Mouse (Mus musculus) C2C12 (cell line): ENCODE results near the gene Cnot6.

Experiments used
- CTCF ChIP-seq: IDR thresholded peaks from one replicate; pipeline ENCODE4 v1.5.1; 2011; ENCODE audit not compliant: control insufficient read depth, insufficient read depth, insufficient read length
- MYOD1 ChIP-seq: IDR thresholded peaks from one replicate; pipeline ENCODE4 v1.6.1; 2011; ENCODE audit warnings: low read depth; ENCODE audit not compliant: control insufficient read depth, insufficient read length
- USF1 ChIP-seq: IDR thresholded peaks from one replicate; pipeline ENCODE4 v1.6.1; 2011; ENCODE audit warnings: low read depth, mild to moderate bottlenecking, control low read depth, moderate library complexity

DNA sequence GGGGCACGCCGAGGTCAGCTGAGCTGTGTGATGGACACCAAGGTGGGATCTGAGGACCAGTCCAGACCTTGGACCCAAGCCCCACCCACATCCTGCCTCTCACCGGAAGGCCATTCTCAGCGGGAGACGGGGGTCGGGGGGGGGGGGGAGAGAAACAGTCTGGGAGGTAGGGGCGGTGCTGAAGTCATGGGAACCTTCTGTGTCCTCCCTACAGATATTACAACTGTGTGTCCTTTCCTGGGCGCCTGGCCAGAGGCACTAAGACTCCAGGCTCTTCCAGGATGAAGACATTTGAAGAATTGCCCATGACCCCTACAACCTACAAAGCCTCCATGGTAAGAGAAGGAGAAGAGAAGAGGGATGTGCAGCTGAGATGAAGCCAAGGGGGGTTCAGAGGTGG lies 66.8 kb downstream of the Cnot6 start:
- TF ChIP-seq MYOD1 (no peak), USF1 (no peak), CTCF (no peak)
